Mouse (Mus musculus) left cerebral cortex, adult 11 months (tissue): ENCODE measurements at regions not wholly inside any gene's neighbourhood (a gene's known extent, or its start where the extent isn't known, plus 50 kb on each side); places are given as distances from the start of the nearest gene placed in this dataset.

Experiments
- DNase-seq: peaks from one replicate; pipeline ENCODE4 v3.0.0; 2022; ENCODE audit warnings: low spot score

DNA sequence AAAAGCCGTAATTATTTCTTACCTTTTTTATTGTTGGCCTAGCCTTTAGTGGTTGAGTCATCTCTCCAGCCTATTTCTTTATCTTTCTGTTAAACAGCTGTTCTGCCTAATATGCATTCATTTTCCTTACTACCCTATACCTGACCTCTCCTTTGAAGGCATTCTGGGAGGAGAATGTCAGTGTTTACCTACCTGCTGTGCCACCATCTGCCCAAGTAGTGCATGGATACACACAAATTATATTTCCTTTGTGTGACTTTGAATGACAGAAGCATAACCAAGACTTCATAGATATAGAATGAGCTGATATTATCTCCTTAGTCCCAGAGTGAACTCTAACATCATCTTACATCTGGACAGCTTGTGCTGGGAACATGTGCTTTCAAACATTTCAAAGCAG is 293.5 kb upstream of the Tom1l1 start:
- DNase-seq: no peak

DNA sequence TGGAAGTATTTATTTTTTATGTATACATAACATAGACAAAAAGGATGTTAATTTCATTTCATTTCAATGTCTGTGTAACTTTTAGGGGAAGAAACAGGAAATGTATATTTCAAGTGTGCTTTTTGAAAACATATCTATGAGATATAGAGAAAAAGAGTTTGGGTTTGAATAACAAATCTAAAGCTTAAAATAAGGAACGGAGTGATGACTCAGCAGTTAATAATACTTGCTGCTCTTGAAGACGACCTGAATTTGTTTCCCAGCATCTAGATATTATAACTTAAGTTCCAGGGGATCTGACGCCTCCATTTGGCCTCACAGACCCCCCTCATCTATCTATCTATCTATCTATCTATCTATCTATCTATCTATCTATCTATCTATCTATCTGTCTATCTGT is 290.1 kb upstream of the Tom1l1 start:
- no peak for DNase-seq

DNA sequence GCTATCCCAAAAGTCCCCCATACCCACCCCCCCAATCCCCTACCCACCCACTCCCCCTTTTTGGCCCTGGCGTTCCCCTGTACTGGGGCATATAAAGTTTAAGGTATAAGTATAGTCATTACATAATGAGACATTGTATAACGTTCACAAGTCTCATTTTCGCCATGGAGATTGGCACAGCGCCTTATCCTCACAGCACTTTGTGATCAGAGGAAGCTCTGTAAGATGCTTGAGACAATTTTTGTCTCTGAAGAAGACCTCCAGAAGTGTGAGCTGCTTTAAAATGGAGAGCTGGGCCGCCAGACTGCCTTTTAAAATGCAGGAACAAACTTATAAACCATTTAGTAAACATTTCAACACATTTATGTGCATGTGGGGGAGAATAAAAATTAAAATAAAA is 252.9 kb upstream of the Tom1l1 start:
- DNase-seq: peak; percentile 3

DNA sequence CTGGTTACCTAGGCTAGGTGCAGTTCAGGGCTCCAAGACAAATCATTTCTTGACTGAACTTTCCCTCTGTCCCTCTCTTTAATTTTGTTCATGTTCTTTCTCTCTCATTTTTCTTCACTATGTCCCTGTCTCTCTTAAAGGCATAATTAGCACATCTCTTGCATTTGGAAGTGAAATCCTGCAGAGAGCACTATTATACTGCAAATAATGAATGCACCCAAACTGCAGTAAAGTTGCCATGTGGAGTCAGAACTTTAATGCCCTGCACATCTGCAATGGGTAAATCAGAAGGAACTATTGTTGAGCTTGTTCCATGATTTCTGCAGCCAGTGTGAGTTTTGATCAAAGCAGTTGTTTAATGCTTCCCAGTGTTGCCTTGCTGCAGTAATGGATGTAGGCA is 237.6 kb upstream of the Tom1l1 start:
- DNase-seq: no peak

DNA sequence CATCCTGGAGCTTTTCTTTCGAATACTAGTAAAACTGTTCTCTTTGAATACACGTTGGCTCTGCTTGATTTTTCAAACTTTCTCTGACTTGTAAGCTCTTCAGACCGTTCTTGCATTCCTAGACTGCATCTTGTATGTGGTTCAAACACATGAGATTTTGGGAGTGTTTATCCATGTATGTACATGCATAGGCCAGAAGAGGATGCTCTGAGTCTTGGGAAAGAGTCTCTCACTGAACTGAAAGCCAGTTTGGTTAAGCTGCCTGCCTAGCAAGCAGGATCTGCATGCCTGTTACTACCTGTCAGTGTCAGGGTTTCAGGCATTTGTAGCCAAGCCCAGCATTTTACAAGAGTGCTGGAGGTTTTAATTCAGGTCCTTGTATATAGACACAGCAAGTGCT is 229.6 kb upstream of the Tom1l1 start:
- no peak for DNase-seq

DNA sequence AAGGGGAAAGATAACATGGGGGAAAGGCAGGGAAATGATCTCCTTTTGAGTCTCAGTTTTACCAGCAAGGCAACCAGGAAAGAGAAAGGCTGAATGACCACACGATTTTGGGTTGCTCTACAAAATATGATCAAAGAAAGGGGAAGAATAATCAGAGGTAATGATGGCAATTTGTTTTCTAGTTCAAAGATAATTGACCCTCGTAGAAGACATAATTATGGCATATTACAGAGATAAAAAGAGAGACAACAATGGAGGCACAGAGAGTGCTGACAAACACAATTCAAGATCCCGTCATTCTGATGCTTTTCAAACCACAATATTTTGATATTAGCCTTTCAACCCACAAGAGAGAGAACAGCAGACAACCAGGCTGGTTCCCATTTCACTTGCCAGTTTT is 206.1 kb upstream of the Tom1l1 start:
- no peak for DNase-seq

DNA sequence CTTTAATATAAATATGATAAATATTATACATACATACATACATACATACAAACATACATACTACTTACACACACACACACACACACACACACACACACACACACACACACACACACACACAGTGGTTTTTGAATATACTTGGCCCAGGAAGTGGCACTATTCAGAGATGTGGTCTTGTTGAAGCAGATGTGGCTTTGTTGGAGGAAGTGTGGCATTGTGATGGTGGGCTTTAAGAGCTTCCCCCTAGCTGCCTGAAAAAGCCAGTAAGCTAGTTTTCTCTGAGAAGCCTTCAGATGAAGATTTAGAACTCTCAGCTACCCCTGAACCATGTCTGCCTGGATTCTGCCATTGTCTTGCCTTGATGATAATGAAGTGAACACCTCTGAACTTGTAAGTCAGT is 185.0 kb upstream of the Tom1l1 start:
- no peak for DNase-seq

DNA sequence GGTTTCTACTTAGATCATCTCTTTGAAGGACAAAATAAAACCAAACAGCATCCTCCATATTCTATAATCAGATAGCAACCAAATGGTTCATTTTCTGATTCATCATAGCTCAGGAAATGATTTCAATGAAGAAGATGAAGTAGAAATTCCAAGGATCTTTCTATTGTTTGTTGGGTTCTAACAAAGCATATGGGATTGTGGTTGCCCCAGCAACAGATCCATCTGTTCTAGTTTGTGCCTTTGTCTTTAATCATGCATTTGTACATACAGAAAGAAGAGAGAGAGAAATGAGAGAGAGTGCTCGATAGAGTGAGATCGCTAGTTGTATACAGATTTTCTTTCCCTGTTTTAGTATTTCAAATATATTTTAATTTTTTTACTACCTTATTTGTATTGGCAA is 183.5 kb upstream of the Tom1l1 start:
- no peak for DNase-seq

DNA sequence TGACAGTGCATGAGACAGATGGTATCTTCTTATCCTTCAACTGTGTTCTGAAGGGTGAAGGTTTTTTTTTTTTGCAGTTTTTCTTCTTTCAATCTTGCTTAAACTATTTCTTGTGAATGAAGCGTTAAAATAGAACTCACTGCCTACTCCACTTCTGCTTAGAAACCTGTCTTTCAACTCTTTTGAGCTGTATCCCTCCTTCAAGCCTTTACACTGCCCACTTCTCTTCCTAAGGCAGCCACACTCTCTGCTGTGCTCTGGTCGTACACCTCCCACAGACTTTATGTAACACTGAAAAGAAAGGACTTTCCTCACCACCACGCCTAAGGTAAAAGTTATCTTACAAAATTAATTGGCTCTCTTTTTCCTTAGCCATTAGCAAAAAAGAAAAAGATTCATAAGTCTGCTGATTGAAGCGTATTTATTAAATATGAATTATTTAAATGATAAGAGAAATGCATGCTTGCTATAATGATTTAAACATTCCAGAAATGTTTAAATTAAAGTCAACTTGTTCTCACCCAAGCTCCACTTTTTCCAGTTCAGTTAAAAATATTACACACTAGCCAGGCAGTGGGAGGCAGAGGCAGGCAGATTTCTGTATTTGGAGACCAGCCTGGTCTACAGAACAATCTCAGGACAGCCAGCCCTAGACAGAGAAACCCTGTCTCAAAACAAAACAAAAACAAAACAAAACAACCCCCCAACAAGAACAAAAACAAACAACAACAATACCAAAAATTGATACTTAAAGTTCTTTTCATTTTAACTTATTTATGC is 176.0 kb upstream of the Tom1l1 start:
- DNase-seq: peak; percentile 26

DNA sequence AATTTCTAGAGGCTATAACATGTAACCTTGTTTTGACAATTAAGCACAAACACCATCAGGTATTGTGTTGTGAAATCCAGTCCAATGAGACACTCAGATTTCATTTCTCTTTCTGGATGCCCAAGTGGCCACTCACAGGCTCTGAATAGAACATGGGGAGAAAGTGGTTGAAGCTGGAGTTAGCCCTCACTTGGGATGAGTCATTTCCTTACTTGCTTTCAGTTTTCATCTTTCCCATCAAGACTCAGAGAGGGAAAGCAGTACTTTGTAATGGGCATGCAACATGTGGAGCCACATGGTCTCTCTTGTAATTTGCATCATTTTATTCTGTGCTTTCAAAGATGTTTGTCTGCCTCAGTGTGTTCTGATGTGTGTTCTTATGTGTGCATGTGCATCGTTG is 167.6 kb upstream of the Tom1l1 start:
- no peak for DNase-seq

DNA sequence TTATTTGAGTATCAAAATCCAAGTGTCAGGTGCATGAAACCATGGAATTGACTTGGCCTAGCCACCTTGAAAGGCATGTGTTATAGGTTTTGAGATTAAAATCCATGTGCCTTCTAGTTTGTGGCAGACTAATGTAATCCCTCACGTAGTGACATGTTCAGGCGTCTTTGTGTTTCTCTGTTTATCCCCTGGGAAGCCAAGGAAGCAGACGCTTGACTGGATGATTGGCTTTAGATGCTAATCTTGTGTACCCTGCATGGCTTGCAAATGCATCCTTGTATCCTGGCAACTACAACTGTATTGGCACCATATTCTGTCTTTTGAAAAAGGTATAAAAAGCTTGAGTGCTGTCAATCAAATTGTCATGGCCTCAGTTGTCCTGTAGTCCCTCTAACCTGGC is 167.2 kb upstream of the Tom1l1 start:
- DNase-seq: no peak

DNA sequence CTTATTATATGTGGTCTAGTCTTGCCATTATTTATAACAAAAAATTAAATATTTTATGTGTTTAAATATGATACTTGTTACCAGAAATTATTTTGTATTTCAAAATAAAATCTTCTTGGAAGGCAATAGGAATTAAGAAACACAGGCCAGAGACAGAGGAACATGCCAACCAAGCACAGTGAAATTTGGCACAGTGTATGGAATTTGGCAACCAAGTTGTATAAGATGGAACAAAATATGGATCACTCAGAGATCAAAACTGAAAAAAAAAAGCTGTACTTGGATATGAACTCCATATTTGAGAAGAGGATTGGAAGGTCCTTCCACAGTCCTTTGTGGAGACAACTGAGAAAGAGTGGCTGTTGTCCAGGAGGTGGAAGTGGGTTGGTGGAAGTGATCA is 163.1 kb upstream of the Tom1l1 start:
- no peak for DNase-seq

DNA sequence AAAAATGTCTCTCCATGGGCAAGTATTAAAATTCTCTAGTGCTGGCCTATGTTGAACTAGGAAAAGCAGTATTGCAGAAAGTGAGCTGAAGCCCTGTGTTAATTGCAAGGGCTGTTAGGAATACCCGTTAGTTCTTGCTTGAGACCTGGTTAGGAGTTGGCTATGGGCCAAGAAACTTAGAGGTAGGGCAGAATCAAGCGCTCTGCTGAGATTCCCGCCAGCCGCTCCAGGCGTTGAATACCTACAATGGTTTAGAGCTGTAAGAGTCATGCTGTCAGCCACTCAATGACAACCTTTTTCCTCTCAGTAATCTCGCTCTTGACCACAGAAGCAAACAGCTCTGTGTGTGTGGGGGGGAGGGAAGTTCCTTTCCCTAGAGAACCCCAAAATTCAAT is 156.8 kb upstream of the Tom1l1 start:
- DNase-seq: no peak

DNA sequence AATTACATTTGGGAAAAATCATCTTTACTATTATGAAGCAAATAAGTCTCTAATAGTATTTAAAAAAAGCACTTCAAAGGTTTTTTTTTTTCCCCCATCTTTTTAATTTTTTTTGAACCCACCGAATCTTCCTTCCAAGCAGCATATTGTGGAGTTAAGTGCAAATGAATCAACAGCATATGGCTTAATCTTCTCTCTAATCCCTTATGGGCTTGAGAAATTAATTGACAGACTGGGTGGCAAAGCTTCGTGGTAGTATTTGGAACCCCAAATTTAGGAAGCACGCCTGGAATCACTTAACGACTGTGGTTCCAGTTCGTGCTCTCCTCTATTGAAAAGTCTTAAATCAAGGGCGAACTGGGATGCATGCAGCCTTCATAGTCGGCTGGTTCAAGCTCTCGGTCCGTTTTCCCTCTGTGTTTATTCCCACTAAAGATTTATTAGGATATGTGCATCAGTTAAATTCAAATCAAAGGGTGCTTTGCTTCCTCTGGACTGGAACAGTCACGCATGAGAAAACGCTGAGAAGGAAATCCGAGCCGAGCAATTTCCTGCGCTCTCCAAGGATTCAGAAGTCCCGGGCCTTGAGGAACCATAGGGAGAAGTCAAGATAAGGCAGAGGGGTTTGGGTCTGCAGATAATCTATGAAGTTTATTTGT is 156.2 kb upstream of the Tom1l1 start:
- no peak for DNase-seq

DNA sequence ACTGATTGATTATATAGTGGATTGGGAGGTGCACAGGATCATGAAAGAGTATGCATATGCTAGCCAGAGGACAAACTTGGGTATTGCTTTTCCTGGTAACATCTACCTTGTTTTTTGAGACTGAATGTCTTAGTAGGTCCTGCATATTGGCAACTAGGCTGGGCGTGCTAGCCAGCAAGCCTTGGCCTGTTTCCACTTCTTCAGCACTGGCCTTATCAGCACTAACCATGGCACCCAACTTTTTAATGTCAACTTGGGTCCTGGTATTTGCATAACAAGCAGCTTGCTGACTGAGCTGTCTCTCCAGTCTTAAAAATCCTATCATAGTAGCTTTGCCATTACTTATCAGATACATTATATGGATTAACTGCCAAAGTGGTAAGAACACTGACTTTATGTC is 150.0 kb upstream of the Tom1l1 start:
- no peak for DNase-seq

DNA sequence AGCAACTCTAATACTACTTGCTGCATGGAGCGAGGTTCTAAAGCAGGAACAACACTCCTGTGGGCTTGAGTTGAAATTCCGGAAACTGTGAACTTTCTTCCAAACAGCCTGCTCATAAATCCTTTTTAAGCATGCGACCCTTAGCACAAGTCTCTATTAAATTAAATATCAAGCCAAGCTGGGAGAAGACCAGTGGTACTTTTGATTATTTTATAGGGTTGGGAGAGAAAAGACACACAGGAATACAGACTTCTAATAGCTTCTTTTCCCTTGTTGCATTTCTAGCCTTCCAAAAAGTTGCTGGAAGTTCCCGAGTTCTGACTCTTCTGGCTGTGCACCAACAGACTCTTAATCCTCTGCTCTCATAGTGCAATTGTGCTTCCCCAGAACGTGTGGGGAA is 136.6 kb upstream of the Tom1l1 start:
- DNase-seq: no peak

DNA sequence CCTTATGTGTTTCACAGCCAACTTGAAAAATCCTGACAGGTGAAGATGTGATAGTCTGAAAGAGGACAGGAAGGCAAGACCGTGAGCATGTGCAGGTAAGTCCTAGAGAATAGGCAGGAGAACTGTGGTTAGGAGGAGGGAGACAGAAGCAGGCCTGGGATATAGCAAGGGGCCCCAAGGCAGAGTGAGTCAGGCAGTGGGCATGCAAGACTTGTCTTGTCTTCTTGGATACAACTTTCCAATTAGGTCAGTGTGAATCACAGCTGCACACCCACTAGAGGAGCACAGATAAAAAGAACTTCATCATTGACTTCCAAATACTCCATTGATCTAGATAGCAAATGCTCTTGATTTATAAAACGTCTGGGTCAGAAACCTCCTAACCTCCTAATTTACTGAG is 128.6 kb upstream of the Tom1l1 start:
- DNase-seq: no peak

DNA sequence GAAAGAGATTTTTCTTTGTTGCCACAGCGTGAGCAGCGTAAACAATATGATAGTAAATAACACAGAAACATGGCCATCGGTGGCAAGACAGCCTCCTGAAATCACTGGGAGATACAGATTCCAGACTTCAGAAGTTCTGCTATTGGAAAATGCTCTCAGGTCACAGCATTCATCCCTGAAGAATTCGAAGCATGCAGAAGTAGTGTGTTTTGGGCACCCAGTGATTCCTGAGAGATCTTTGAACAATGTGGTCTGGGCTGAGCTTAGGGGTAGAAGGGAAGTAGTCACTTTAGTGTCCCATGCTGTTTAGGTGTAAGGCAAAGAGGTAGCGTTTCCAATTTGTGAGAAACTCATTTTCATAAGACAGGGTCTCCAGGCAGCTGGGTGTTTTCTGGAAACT is 126.3 kb upstream of the Tom1l1 start:
- no peak for DNase-seq

DNA sequence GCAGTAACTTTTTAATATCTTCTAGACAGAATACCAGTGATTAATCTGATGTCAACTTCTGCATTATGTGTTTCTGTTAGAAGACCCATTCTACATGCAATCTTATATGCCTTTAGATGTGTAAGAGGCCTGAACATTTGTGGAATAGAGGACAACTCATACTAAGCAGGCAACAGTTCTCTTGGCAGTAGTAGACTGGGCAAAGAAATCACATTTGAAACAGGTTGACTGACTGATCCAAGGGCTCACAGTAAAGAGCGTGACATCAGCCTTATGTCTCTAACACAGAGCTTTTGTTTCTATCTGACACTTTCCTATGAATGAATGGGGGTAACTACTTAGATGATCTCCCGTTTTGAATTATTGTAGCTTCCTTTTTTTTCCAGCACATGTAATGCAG is 124.8 kb upstream of the Tom1l1 start:
- no peak for DNase-seq

DNA sequence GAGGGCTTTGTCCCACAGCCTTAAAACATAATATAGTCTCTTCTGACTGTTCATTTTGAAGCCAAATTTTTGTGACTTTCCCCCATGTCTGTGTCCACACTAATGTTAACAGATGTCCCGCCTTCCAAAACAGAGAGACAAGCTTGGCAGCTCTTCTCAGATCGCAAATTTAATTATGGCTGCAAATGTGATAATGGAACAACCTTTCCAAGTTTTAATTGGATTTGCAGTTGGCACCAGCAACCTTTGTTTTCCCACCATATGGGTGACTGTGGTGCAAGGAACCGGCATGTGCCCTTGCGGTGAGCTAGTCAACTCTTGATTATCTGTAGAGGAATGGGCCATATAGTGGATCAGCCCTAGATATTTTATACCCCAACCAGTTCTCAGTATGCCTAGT is 124.4 kb upstream of the Tom1l1 start:
- DNase-seq: no peak

DNA sequence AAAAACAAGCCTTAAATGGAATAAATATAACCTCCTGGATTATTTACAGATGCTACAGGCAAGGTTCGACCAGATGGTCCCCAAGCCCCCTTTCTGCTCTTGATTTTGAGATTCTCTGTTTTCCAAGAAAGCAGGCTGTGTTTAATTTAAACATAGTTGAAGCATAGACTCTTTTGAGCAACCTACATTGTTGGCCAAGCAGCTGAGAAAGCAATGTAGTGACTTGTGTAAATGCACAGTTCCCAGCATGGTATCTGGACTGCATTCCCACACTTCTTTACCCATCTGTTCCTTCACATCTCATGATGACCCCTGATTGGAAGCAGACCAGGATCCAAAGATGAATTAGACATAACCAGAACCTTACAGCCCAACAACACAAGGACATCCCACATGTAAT is 120.3 kb upstream of the Tom1l1 start:
- DNase-seq: no peak

DNA sequence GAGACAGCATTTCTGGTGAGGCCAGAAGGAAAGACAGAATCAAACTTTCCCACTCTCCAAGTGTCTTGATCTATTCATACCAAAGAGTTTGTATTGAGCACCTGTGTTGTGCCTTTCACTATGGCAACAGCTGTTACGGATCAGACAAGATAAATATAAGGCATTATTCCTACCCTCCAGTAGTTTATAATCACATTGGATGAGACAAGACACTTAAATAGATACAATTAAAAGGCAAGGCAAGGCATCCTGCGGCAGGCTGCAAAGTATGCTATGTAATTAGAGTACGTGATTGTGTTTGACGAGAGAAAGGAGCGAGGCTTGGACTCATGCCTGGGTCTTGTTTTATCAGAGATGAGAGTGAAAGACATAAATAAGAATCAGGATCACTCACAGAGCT is 119.2 kb upstream of the Tom1l1 start:
- peak; percentile 14 for DNase-seq

DNA sequence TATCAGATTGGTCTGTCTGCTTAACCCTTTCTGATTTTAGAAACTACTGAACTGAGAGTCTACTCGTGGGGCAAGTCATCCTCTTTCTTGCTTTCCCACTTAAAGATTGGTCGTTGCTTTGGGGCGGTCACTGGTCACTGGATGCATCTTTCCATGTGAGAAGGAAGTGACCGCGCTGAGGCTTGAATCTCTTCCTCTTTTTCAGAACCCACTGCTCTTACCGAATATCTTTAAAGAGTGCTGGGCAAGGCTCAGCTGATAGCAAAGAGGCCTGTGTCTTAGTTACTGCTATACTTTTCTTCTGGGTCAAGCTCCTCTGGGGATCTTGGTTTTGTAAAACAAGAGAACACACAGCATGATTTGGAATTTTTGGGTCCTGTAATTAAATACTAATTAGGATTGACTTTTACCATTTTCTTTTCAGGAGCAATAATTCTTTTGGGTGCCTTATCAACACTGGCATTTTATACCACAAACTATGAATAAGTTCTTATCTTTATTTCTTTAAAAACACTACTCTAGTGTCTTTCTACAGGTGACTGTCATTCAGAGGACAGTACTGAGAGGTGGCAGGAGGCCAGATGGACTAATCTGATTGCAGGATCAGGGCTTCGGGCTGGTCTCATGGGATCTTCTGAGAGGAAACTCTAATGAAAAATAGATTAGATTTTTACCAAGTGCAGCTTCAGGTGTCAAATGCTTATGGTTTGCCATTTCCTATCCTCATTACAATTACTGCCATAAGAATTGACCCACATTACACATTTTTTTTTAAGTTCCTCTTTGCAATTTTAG is 114.6 kb upstream of the Tom1l1 start:
- DNase-seq: no peak
